8 mouse cellular contexts compared by ENCODE assay signal in genomic region chr8:120531775-120532516, GRCm38 (mm10). TPM values are rescaled to one million over a fixed set of nuclear protein-coding genes. Genes with fewer than 3 reads are reported as not detected.
DNase-seq lines count a peak whose midpoint lies in the region; ATAC-seq lines count a peak whose summit lies in the region.

No protein-coding gene starts in this region.

- WGBS in embryonic facial prominence, embryonic 12.5 days = 55% methylated on average over 10 of the region's 10 CpGs
- WGBS in hindbrain, embryonic 14.5 days = 42% methylated on average over 10 of the region's 10 CpGs
- WGBS in midbrain, embryonic 13.5 days = 34% methylated on average over 10 of the region's 10 CpGs

- H3K27me3 ChIP-seq in embryonic facial prominence, embryonic 12.5 days = peaks cover 12% of the 10 kb centered on the region
- no peaks in the 10 kb centered on the region for H3K27me3 ChIP-seq in hindbrain, embryonic 14.5 days (ENCODE audit: control insufficient read depth, insufficient read depth, low read length)
- H3K27me3 ChIP-seq in midbrain, embryonic 13.5 days = no peaks in the 10 kb centered on the region

- peak overlapping the region; percentile 72 for H3K27ac ChIP-seq in embryonic facial prominence, embryonic 12.5 days
- peak overlapping the region; percentile 72 for H3K27ac ChIP-seq in hindbrain, embryonic 14.5 days
- peak overlapping the region; percentile 99 for H3K27ac ChIP-seq in midbrain, embryonic 13.5 days

- H3K4me3 ChIP-seq in embryonic facial prominence, embryonic 12.5 days = no peak overlapping the region
- H3K4me3 ChIP-seq in hindbrain, embryonic 14.5 days (replicated peaks; ENCODE audit: low read length) = no peak overlapping the region
- no peak overlapping the region for H3K4me3 ChIP-seq in midbrain, embryonic 13.5 days (replicated peaks)

- H3K4me2 ChIP-seq in embryonic facial prominence, embryonic 12.5 days (replicated peaks) = peak overlapping the region; percentile 41
- peak overlapping the region; percentile 32; the same call in 1 of the 2 replicates for H3K4me2 ChIP-seq in hindbrain, embryonic 14.5 days (replicated peaks)
- peak overlapping the region; percentile 47 for H3K4me2 ChIP-seq in midbrain, embryonic 13.5 days (replicated peaks)

- no peak for ATAC-seq in embryonic facial prominence, embryonic 12.5 days (ENCODE audit: insufficient number of reproducible peaks, insufficient read depth, low FRiP score, low TSS enrichment)
- ATAC-seq in hindbrain, embryonic 14.5 days (ENCODE audit: low FRiP score) = no peak
- ATAC-seq in midbrain, embryonic 13.5 days = 0 out of 2 replicates have a peak, but pooled peaks have one; percentile 6

- no peaks in the 10 kb centered on the region for H3K9me3 ChIP-seq in embryonic facial prominence, embryonic 12.5 days
- H3K9me3 ChIP-seq in hindbrain, embryonic 14.5 days (ENCODE audit: control insufficient read depth, low read length) = no peaks in the 10 kb centered on the region
- no peaks in the 10 kb centered on the region for H3K9me3 ChIP-seq in midbrain, embryonic 13.5 days

- DNase-seq in heart, adult 18-20 months = peak; percentile 67 to 69
- DNase-seq in heart, adult 8-10 months (ENCODE audit: low spot score) = no peak
- DNase-seq in hindbrain, embryonic 14.5 days (ENCODE audit: low spot score) = no peak
- DNase-seq in spleen, adult 18-20 months = no peak
- DNase-seq in adipocyte (ENCODE audit: low spot score) = no peak
- no peak for DNase-seq in spleen, postnatal 10 days (ENCODE audit: low spot score in 2 of 2)

- H3K36me3 ChIP-seq in embryonic facial prominence, embryonic 12.5 days = no peaks in the 10 kb centered on the region
- no peaks in the 10 kb centered on the region for H3K36me3 ChIP-seq in hindbrain, embryonic 14.5 days (replicated peaks; ENCODE audit: control insufficient read depth, insufficient read depth)
- H3K36me3 ChIP-seq in midbrain, embryonic 13.5 days = no peaks in the 10 kb centered on the region

- peaks cover 78% of the 10 kb centered on the region for H3K4me1 ChIP-seq in embryonic facial prominence, embryonic 12.5 days
- peaks cover 75% of the 10 kb centered on the region for H3K4me1 ChIP-seq in hindbrain, embryonic 14.5 days (replicated peaks; ENCODE audit: control insufficient read depth, insufficient read depth, low read length)
- peaks cover 85% of the 10 kb centered on the region for H3K4me1 ChIP-seq in midbrain, embryonic 13.5 days (replicated peaks)

- H3K9ac ChIP-seq in embryonic facial prominence, embryonic 12.5 days = no peak overlapping the region
- H3K9ac ChIP-seq in hindbrain, embryonic 14.5 days = peak overlapping the region; percentile 16; the same call in 1 of the 2 replicates
- peak overlapping the region; percentile 45; the same call in 1 of the 2 replicates for H3K9ac ChIP-seq in midbrain, embryonic 13.5 days (replicated peaks)

RNA-seq across cellular contexts. Expression of gene Gins2, which starts 57.2 kb away (rescaled TPM):
- 1 to 10 TPM in 1 of 2 experiments, under 1 TPM in 1; 0.98 to 1.8 TPM for total RNA-seq in heart, adult 18-20 months (2021)
- total RNA-seq in heart, adult 8-10 months (2022) = 1 to 10 TPM in 3 of 4 experiments, under 1 TPM in 1; 0.98 to 1.7 (median 1.7) TPM
- 109 and 115 TPM in 2 replicates for polyA plus RNA-seq in embryonic facial prominence, embryonic 12.5 days (2016; fragmentation: Nextera tagmentation; extraction: Ambion mirVana)
- polyA plus RNA-seq in hindbrain, embryonic 14.5 days (2014; fragmentation: Nextera tagmentation; extraction: Ambion mirVana) = 17.5 and 18.2 TPM in 2 replicates
- 36.7 and 37.9 TPM in 2 replicates for polyA plus RNA-seq in midbrain, embryonic 13.5 days (2015; fragmentation: Nextera tagmentation; extraction: Ambion mirVana)

Comparison
In these comparisons a context has a peak if more than half of its experiments do, and no peak if none do; other contexts are left out.
1. DNase-seq: peak in heart, adult 18-20 months (2 of 2); none in heart, adult 8-10 months (single experiment), hindbrain, embryonic 14.5 days (single experiment), spleen, adult 18-20 months (0 of 2), adipocyte (single experiment) and spleen, postnatal 10 days (0 of 2).
2. Peak in every context shown above with its lines, with median percentiles within 50 percentile points of each other: H3K27ac ChIP-seq and H3K4me2 ChIP-seq.